ENCODE assay signal across 7 mouse cellular contexts in genomic region chr3:38327286-38327685, GRCm38 (mm10).
"Had no signal": no experiment of that assay in that cellular context is flagged by ENCODE, and none has a peak within 500 bp of the region (broad histone marks: within the 10 kb centered on the region; RNA-seq: fewer than 3 reads in every experiment).

No protein-coding gene starts in this region.

- DNase-seq: kidney, adult 9 months; kidney, postnatal 4 days; lung, embryonic 14.5 days; lung, postnatal 10 days; lung, postnatal 4 days; midbrain, embryonic 14.5 days; thymus, postnatal 36 days had no signal
